Mouse (Mus musculus) midbrain, embryonic 11.5 days (tissue): Measurements from ENCODE around the gene Kansl3. TPM values are rescaled to one million over a fixed set of nuclear protein-coding genes. Genes with fewer than 3 reads are reported as not detected.

ENCODE experiments used
- ATAC-seq: fragments of 200-750 bp; cut with Nextera tagmentation; 2 replicates; pipeline ENCODE4 v1.8.0; 2017; ENCODE audit warnings: moderate TSS enrichment, moderate library complexity; ENCODE audit not compliant: low FRiP score
- DNase-seq: peaks from one replicate; pipeline ENCODE4 v3.0.0; 2015; ENCODE audit warnings: low spot score; ENCODE audit errors: missing footprints
- H3K27ac ChIP-seq: fragments of 300-500 bp; sonication (generic); 2 replicates; pipeline ENCODE4 v1.5.1; 2014; ENCODE audit warnings: low read depth, low read length
- H3K27me3 ChIP-seq: fragments of 300-500 bp; sonication (generic); 2 replicates; pipeline ENCODE4 v1.6.1; 2014; ENCODE audit warnings: mild to moderate bottlenecking, low read length, moderate library complexity, mixed read lengths; ENCODE audit not compliant: control insufficient read depth, insufficient read depth
- H3K36me3 ChIP-seq: fragments of 300-500 bp; sonication (generic); 2 replicates; pipeline ENCODE4 v1.6.1; 2014; ENCODE audit warnings: mild to moderate bottlenecking, low read length, moderate library complexity, mixed read lengths; ENCODE audit not compliant: control insufficient read depth, insufficient read depth
- H3K4me1 ChIP-seq: fragments of 300-500 bp; sonication (generic); 2 replicates; pipeline ENCODE4 v1.6.1; 2014; ENCODE audit warnings: low read length; ENCODE audit not compliant: control insufficient read depth, insufficient read depth
- H3K4me2 ChIP-seq: fragments of 300-500 bp; sonication (generic); 2 replicates; pipeline ENCODE4 v1.6.1; 2014; ENCODE audit warnings: mild to moderate bottlenecking, moderate library complexity
- H3K4me3 ChIP-seq: fragments of 300-500 bp; sonication (generic); 2 replicates; pipeline ENCODE4 v1.5.1; 2014; ENCODE audit warnings: low read depth, low read length
- H3K9ac ChIP-seq: fragments of 300-500 bp; sonication (generic); 2 replicates; pipeline ENCODE4 v1.6.1; 2014; ENCODE audit warnings: low read length
- H3K9me3 ChIP-seq: fragments of 300-500 bp; sonication (generic); 2 replicates; pipeline ENCODE4 v1.6.1; 2016; ENCODE audit warnings: low read length; ENCODE audit not compliant: control insufficient read depth
- WGBS: fragments of 180-500 bp; shearing (Covaris S2); extraction: QIAGEN DNeasy Blood & Tissue Kit; methylation state at CpG from one replicate; pipeline ENCODE4 v1.1.7; 2014; 5-methylcytosine and 5-hydroxymethylcytosine counted together
- polyA plus RNA-seq: library from polyadenylated mRNA; unstranded; fragments of >200 nt; fragmentation: Nextera tagmentation; extraction: Ambion mirVana; gene quantifications from 2 replicates; pipeline ENCODE4 v1.2.1, GENCODE M21; 2014

The Kansl3 gene
- polyA plus RNA-seq = 28.1 and 33.9 TPM in 2 replicates

- DNase-seq (peak; percentile 100), ATAC-seq (peak; percentile 87)
- 4% methylated on average over 55 of the region's 61 CpGs for WGBS
- Histone ChIP-seq H3K4me3 (peak within 1 kb of the TSS; percentile 96), H3K36me3 (peaks cover 9% of the 10 kb centered on the region; the same call in 1 of the 2 replicates), H3K9ac (peak within 1 kb of the TSS; percentile 96), H3K27ac (no peak within 1 kb of the TSS), H3K9me3 (no peaks in the 10 kb centered on the region), H3K27me3 (no peaks in the 10 kb centered on the region), H3K4me1 (peaks cover 8% of the 10 kb centered on the region), H3K4me2 (peak within 1 kb of the TSS; percentile 58)
Observed at GRCm38 (mm10) chr1:36368969-36369645, at the start of gene Kansl3. Kansl3 (minus strand) TSS chr1:36369181.

DNA sequence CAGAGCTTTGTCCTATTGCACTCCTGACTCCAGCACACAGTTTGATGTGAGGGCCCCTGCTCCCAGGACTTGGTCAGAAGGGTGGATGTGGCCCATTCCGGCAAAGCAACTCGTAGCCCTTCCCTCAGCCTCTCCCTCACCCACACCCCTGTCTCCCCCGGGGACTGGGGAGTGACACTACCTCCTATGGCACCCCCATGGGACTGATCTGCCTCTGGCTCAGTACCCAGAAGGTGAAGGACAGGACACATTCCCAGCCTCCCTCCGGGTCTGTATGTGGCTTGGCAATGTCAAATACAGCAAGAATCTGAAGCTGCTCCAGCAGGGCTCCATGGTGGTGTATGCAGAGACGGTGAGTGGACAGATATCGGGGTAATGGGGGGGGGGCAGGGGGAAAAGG is 35.5 kb upstream of the Kansl3 start:
- H3K4me3 ChIP-seq = no peak overlapping the region
- H3K4me2 ChIP-seq = no peak overlapping the region
- DNase-seq = peak; percentile 44
- no peak overlapping the region for H3K9ac ChIP-seq
- WGBS = 86% methylated on average over 6 of the region's 6 CpGs
- H3K9me3 ChIP-seq = no peaks in the 10 kb centered on the region
- no peak for ATAC-seq
- H3K27ac ChIP-seq = no peak overlapping the region
- H3K27me3 ChIP-seq = no peaks in the 10 kb centered on the region
- H3K4me1 ChIP-seq = no peaks in the 10 kb centered on the region; the same call in 1 of the 2 replicates
- H3K36me3 ChIP-seq = no peaks in the 10 kb centered on the region

DNA sequence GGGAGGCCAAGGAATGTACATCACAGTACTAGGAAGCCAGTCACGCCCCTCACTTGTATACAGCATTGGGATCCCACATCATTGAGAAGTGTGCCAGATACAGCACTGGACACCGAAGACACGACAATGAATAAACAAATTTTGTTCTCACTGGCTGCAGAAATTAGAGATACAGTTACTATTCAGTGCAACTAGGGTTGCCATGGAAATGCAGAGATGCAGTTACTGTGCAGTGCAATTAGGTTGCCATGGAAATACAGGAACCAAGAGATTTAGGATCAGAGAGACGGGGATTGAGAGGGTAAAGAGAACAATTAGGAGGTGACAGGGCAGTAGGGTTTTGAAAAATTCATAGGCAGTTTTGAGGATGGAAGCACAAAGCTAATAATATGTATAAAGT is 32.5 kb upstream of the Kansl3 start:
- no peak for ATAC-seq
- Histone ChIP-seq H3K27ac (no peak overlapping the region), H3K27me3 (no peaks in the 10 kb centered on the region), H3K9me3 (no peaks in the 10 kb centered on the region), H3K9ac (no peak overlapping the region), H3K36me3 (no peaks in the 10 kb centered on the region), H3K4me1 (no peaks in the 10 kb centered on the region; the same call in 1 of the 2 replicates), H3K4me3 (no peak overlapping the region), H3K4me2 (no peak overlapping the region)
- 66% methylated on average over 4 of the region's 4 CpGs for WGBS
- DNase-seq = peak; percentile 49

GRCm38 (mm10) chr1:36397041-36397440 is 28.1 kb upstream of the Kansl3 start:
- Histone ChIP-seq H3K27me3 (no peaks in the 10 kb centered on the region), H3K9ac (no peak overlapping the region), H3K4me1 (no peaks in the 10 kb centered on the region; the same call in 1 of the 2 replicates), H3K4me2 (no peak overlapping the region), H3K4me3 (no peak overlapping the region), H3K27ac (no peak overlapping the region), H3K36me3 (no peaks in the 10 kb centered on the region), H3K9me3 (no peaks in the 10 kb centered on the region)
- 24% methylated on average over 6 of the region's 6 CpGs for WGBS
- peak; percentile 69 for DNase-seq
- ATAC-seq = no peak

GRCm38 (mm10) chr1:36379582-36379981 is 10.6 kb upstream of the Kansl3 start:
- no peak for DNase-seq
- no peak for ATAC-seq

DNA sequence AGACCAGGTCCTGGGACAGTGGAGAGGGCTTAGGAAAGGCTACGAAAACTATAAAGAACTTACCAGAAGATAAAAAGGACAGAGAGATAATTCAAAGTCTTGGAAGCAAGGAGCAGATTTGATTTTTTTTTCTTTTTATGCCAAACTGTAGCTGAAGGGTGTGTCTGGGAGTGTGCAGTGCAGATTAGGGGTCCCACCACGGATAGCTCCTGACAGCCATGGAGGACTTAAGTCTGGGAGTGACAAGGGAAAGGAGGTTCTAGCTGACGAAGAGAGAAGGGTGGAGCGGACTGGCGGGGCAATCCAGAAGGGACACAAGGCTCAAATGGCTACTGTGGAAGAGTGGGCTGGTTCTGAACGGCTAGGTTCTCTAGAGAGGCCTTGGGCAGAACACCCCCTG is 9.9 kb upstream of the Kansl3 start:
- no peaks in the 10 kb centered on the region for H3K9me3 ChIP-seq
- 75% methylated on average over 6 of the region's 6 CpGs for WGBS

More at GRCm38 (mm10) chr1:36379582-36379981, 10.6 kb upstream of the Kansl3 start:
- Histone ChIP-seq H3K9ac (no peak overlapping the region), H3K9me3 (no peaks in the 10 kb centered on the region), H3K27me3 (no peaks in the 10 kb centered on the region), H3K4me2 (no peak overlapping the region), H3K27ac (no peak overlapping the region), H3K4me1 (no peaks in the 10 kb centered on the region), H3K36me3 (no peaks in the 10 kb centered on the region), H3K4me3 (no peak overlapping the region)
- 65% methylated on average over 4 of the region's 4 CpGs for WGBS

GRCm38 (mm10) chr1:36371934-36372845 is 3.2 kb upstream of the Kansl3 start, which contains the start of gene Fer1l5:
Fer1l5 (plus strand) TSS chr1:36372291.
- no peak within 1 kb of the TSS for H3K27ac ChIP-seq
- peaks cover 8% of the 10 kb centered on the region for H3K4me1 ChIP-seq
- 86% methylated on average over 10 of the region's 10 CpGs for WGBS
- no peak within 1 kb of the TSS for H3K4me3 ChIP-seq
- DNase-seq (peak; percentile 39), ATAC-seq (no peak)
- H3K9ac ChIP-seq = no peak within 1 kb of the TSS
- no peaks in the 10 kb centered on the region for H3K9me3 ChIP-seq
- H3K36me3 ChIP-seq = no peaks in the 10 kb centered on the region
- H3K27me3 ChIP-seq = no peaks in the 10 kb centered on the region
- H3K4me2 ChIP-seq = no peak within 1 kb of the TSS

More for the DNA sequence above, 9.9 kb upstream of the Kansl3 start:
- H3K4me3 ChIP-seq = no peak overlapping the region
- DNase-seq (no peak), ATAC-seq (no peak)
- no peaks in the 10 kb centered on the region for H3K36me3 ChIP-seq
- H3K27ac ChIP-seq = no peak overlapping the region
- no peaks in the 10 kb centered on the region for H3K4me1 ChIP-seq
- H3K4me2 ChIP-seq = no peak overlapping the region
- H3K27me3 ChIP-seq = no peaks in the 10 kb centered on the region
- no peak overlapping the region for H3K9ac ChIP-seq

GRCm38 (mm10) chr1:36370918-36371317 is 1.9 kb upstream of the Kansl3 start:
- no peak overlapping the region for H3K4me2 ChIP-seq
- no peak overlapping the region for H3K27ac ChIP-seq
- ATAC-seq = no peak
- 82% methylated on average over 6 of the region's 6 CpGs for WGBS
- no peaks in the 10 kb centered on the region for H3K27me3 ChIP-seq
- peaks cover under 1% of the 10 kb centered on the region; the same call in 1 of the 2 replicates for H3K36me3 ChIP-seq
- no peak overlapping the region for H3K9ac ChIP-seq
- no peak for DNase-seq
- no peaks in the 10 kb centered on the region for H3K9me3 ChIP-seq
- H3K4me3 ChIP-seq = no peak overlapping the region
- peaks cover 8% of the 10 kb centered on the region for H3K4me1 ChIP-seq
